Mouse (Mus musculus) large intestine, adult 2 months (tissue): Measurements from ENCODE around the gene Arhgap45. TPM values are rescaled to one million over a fixed set of nuclear protein-coding genes. Genes with fewer than 3 reads are reported as not detected.
"Not testable (repeated sequence)": the region's sequence is repeated elsewhere in the genome, so short reads cannot be mapped to it uniquely, and the experiment has no call there.

Source experiments
- DNase-seq: peaks from one replicate; pipeline ENCODE4 v3.0.0-alpha.2; 2012; ENCODE audit warnings: low read depth, low spot score
- WGBS: fragments of 180-500 bp; shearing (Covaris S2); methylation state at CpG from one replicate; pipeline ENCODE4 v1.1.7; 2018; 5-methylcytosine and 5-hydroxymethylcytosine counted together
- polyA plus RNA-seq: library from polyadenylated mRNA; depleted of rRNA; stranded (reverse); fragments of >200 nt; gene quantifications from 2 replicates; pipeline ENCODE4 v1.2.3, GENCODE M21; 2012

The Arhgap45 gene
- polyA plus RNA-seq, 1 experiment, result 33.5 TPM

DNA sequence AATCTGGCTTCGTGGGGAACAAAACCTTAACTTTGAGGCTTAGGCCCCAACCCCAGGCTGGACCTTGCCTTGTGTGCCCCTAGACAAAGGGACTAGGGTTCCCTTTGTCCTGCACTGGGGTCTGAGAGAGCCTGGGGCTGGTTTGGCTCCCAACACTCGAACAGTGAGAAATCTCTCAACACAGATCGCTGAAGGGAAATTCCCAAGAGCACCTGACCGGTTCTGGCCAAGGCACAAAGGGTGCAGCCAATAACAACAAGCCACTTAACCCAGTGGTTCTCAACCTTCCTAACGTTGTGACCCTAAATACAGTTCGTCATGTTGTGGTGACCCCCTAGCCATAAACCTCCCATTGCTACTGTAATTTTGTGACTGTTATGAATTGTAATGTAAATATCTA is 33.8 kb downstream of the Arhgap45 start:
- WGBS, result 43% methylated on average over 6 of the region's 6 CpGs
- DNase-seq, result no peak

DNA sequence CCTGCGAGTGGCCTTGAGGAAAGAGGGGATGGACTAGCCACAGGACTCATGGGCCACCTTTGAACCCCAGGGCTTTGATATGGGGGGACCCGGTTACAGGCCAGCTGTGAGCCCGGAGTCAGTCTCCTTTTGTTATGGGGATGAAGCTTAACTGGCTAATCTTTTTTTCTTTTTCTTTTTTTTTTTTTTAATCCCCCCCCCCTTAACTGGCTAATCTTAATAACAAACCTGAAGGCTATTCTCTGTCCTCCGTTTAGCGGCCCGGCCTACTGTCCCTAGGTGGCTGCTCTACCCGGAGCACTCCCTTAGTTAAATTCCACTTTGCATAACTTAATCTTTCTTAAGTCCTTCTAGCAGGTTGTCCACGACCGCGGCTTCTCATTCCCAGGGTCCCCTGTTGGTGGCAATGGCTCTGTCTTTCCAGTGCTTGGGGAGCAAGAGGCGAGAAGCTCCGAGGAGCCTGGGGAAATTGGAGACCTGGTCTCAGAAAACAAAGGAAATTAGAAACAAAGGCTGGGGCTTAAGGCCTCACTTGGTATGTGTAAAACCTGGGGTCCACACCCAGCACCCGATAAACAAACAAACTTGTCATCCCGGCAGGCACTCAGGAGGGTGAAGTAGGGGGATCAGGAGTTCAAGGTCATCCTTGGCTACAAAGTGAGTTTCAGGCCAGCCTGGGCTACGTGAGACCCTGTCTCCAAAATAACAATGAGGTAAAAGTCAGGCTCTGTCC is 34.6 kb downstream of the Arhgap45 start:
- 68% methylated on average over 15 of the region's 15 CpGs for WGBS
- DNase-seq, result no peak

- WGBS, result 39% methylated on average over 14 of the region's 14 CpGs
- DNase-seq, result no peak
These were observed 35.3 kb downstream of the Arhgap45 start for GRCm38 (mm10) chr10:80051618-80052373.

GRCm38 (mm10) chr10:80052374-80052764 is 35.9 kb downstream of the Arhgap45 start:
- no peak for DNase-seq
- WGBS, result 87% methylated on average over 5 of the region's 5 CpGs

GRCm38 (mm10) chr10:80053259-80053780 is 36.9 kb downstream of the Arhgap45 start:
- under 1% methylated on average over 47 of the region's 47 CpGs for WGBS
- peak; percentile 93 for DNase-seq

DNA sequence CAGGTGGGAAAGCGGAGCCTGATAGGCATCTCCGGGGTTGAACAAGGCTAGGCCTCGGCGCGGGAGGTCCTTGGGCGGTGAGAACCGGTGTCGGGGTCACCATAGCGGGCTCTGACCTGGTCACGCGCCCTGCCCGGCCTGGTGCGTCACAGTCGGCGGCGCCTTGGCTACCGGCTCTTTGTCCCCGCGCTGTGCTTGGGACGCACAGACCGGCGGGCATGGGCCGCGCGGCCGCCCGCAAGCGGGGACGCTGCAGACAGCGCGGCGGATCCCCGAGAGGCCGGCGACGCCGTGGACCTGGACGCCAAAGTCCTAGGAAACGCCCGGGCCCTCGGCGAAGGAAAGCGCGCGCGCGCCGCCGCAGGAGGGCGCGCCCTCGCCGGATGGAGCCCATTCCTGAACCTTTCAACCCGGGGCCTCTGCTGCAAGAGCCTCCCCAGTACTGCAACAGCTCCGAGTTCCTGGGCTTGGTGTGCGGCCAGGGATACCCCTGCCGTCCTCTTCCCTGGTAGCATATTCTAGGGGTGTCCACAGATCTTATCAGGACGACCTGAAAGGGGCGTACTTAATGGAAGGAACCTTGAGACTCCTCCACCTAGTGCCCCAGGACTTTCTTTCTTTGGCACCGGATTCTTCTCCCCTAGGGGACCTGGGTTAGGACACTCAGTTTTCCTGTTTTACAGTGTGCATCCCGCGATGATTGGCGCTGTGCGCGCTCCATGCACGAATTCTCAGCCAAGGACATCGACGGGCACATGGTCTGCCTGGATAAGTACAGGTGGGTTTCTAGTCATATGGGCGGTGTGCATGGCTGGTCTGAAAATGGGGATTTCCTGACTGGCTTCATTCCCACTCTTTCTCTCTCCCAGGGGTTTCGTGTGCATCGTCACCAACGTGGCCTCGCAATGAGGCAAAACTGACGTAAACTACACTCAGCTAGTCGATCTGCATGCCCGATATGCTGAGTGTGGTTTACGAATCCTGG is 37.7 kb downstream of the Arhgap45 start:
- WGBS, result under 1% methylated on average over 76 of the region's 77 CpGs

DNA sequence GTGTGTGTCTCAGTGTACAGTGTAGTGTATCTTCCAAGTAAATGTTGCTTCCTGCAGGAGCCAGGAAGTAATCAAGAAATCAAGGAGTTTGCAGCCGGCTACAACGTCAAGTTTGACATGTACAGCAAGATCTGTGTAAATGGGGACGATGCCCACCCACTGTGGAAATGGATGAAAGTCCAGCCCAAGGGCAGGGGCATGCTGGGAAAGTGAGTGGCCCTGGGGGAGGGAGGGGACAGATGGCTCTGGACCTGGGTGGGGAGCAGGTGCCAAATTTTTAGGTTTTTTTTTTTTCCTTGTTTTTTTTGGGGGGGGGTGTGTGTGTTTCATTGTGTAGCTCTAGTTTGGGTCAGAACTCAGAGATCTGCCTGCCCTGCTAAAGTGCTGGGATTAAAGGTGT is 38.5 kb downstream of the Arhgap45 start:
- DNase-seq, result not testable (repeated sequence)
- 5% methylated on average over 3 of the region's 3 CpGs for WGBS

More for the DNA sequence above, 37.7 kb downstream of the Arhgap45 start:
- peak; percentile 50 for DNase-seq

GRCm38 (mm10) chr10:80055364-80055763 is 38.9 kb downstream of the Arhgap45 start:
- WGBS, result 70% methylated on average over 5 of the region's 5 CpGs
- no peak for DNase-seq

- no peak for DNase-seq
- WGBS, result 64% methylated on average over 10 of the region's 10 CpGs
These were observed 39.4 kb downstream of the Arhgap45 start for GRCm38 (mm10) chr10:80055891-80056290.

DNA sequence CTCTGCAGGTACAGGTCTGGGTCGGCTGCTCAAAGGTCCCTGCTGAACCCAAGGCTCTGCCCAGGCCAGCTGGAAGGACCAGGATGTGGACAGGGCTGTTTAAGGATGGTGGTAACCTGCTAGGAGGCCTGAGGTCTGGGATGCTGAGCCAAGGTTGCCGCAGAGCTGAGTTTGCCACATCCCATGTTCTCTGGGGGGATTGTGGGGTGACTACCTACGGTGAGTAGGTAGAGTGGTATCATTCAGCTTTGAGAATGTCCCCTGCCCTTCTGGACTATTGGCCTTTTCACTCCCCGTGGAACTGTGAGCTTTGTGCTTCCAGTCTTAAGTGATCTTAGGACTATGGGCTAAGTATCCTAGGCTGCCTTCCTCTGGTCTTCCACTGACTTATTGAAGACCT is 40.1 kb downstream of the Arhgap45 start:
- 75% methylated on average over 4 of the region's 4 CpGs for WGBS
- DNase-seq, result no peak

DNA sequence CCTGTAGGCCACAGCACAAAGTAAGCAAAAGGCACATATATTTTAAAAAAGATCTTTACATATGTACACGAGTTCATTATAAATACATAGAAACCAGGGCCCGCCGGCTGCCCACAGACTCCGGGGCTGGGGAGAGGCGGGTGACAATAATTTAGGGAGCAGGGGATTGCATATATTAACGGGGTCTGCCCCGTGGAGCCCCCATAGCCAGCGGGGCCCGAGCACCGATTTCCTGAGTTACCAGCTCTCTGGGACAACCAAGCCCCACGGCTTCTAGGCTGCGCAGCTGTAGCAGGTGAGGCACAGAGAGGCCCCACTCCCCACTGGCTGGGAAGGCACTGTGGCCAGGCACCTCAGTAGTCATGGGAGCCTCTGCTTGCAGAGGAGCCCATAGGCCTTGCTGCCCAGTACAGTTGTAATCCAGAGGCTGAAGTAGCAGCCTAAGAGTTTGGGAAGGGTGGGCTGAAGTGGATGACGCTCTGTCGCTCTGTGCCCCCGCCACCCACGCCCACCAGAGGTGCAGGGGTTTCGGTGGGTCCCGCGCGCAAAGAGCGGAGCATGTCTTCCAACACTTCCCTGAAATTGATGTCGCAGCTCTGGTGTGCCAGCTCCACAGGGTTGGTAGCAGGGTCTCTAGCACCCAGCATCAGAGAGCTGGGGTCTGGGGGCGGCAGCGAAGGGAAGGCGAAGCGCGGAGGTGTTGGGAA is 40.7 kb downstream of the Arhgap45 start:
- no peak for DNase-seq
- 90% methylated on average over 27 of the region's 27 CpGs for WGBS

GRCm38 (mm10) chr10:80057683-80058326 is 41.4 kb downstream of the Arhgap45 start:
- DNase-seq, result no peak
- WGBS, result 78% methylated on average over 30 of the region's 30 CpGs

- DNase-seq, result no peak
- WGBS, result 94% methylated on average over 5 of the region's 5 CpGs
These were observed 46.7 kb downstream of the Arhgap45 start for GRCm38 (mm10) chr10:80063104-80063503.

- no peak for DNase-seq
- WGBS, result 87% methylated on average over 23 of the region's 23 CpGs
These were observed 47.6 kb downstream of the Arhgap45 start for GRCm38 (mm10) chr10:80063877-80064650.

DNA sequence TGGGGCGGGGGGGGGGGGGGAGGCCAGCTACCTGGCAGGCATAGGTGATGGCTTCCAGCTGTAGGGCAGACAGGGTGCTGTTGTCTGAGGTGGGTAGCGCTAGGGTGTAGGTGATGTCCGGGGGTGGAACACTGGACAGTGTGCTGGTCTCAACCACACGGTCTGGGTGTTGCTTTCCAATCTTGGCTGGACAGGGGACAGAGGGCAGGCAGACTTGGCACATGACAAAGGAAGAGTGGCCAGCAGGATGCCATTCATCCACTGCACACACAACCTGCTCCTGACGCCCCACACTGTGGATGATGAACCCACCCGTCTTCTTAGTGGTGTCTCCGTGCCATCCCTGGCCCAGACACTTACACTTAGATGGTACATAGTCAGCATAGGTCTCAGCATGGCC is 52.8 kb downstream of the Arhgap45 start:
- no peak for DNase-seq
- WGBS, result 87% methylated on average over 7 of the region's 7 CpGs

- DNase-seq, result no peak
- WGBS, result 84% methylated on average over 4 of the region's 4 CpGs
These were observed 53.5 kb downstream of the Arhgap45 start for GRCm38 (mm10) chr10:80069948-80070450.

GRCm38 (mm10) chr10:80070837-80071515 is 54.5 kb downstream of the Arhgap45 start:
- no peak for DNase-seq
- WGBS, result 34% methylated on average over 9 of the region's 9 CpGs
